Mouse (Mus musculus) liver, postnatal 0 days (tissue): Measurements from ENCODE around the gene Vasp. TPM values are rescaled to one million over a fixed set of nuclear protein-coding genes. Genes with fewer than 3 reads are reported as not detected.

Source experiments
- ATAC-seq: fragments of 200-750 bp; cut with Nextera tagmentation; 2 replicates; pipeline ENCODE4 v1.8.0; 2017; ENCODE audit warnings: mild to moderate bottlenecking, moderate library complexity
- DNase-seq: peaks from one replicate; pipeline ENCODE4 v3.0.0-alpha.2; 2016
- H3K27ac ChIP-seq: fragments of 300-500 bp; sonication (generic); 2 replicates; pipeline ENCODE4 v1.5.1; 2014; ENCODE audit warnings: antibody characterized with exemption, moderate library complexity, mild to moderate bottlenecking, low read depth
- H3K27me3 ChIP-seq: fragments of 300-500 bp; sonication (generic); 2 replicates; pipeline ENCODE4 v1.6.1; 2014; ENCODE audit warnings: low read length, control low read depth, mixed read lengths; ENCODE audit not compliant: insufficient read depth
- H3K36me3 ChIP-seq: fragments of 300-500 bp; sonication (generic); replicated peaks from 2 replicates; pipeline ENCODE4 v1.6.1; 2014; ENCODE audit warnings: mild to moderate bottlenecking, control low read depth, low read length, moderate library complexity, mixed read lengths; ENCODE audit not compliant: insufficient read depth
- H3K4me1 ChIP-seq: fragments of 300-500 bp; sonication (generic); 2 replicates; pipeline ENCODE4 v1.6.1; 2014; ENCODE audit warnings: antibody characterized with exemption, mild to moderate bottlenecking, control low read depth; ENCODE audit not compliant: insufficient read depth
- H3K4me2 ChIP-seq: fragments of 300-500 bp; sonication (generic); 2 replicates; pipeline ENCODE4 v1.6.1; 2014; ENCODE audit warnings: low read depth, mild to moderate bottlenecking, low read length, moderate library complexity, mixed read lengths
- H3K4me3 ChIP-seq: fragments of 300-500 bp; sonication (generic); 2 replicates; pipeline ENCODE4 v1.5.1; 2014; ENCODE audit warnings: low read depth, low read length
- H3K9ac ChIP-seq: fragments of 300-500 bp; sonication (generic); replicated peaks from 2 replicates; pipeline ENCODE4 v1.6.1; 2014; ENCODE audit warnings: mild to moderate bottlenecking, moderate library complexity
- H3K9me3 ChIP-seq: fragments of 300-500 bp; sonication (generic); 2 replicates; pipeline ENCODE4 v1.6.1; 2016; ENCODE audit warnings: mild to moderate bottlenecking, control low read depth, low read length, mixed read lengths
- CTCF ChIP-seq: sonication (generic); IDR thresholded peaks from 2 replicates; pipeline ENCODE4 v1.5.1; 2016; ENCODE audit warnings: antibody characterized with exemption, low read depth
- EP300 ChIP-seq: IDR thresholded peaks from 2 replicates; pipeline ENCODE4 v1.6.1; 2016; ENCODE audit warnings: antibody characterized with exemption, low read depth, mild to moderate bottlenecking
- WGBS: fragments of 180-500 bp; shearing (Covaris S2); extraction: QIAGEN DNeasy Blood & Tissue Kit; methylation state at CpG from one replicate; pipeline ENCODE4 v1.1.7; 2014; ENCODE audit not compliant: insufficient replicate concordance; 5-methylcytosine and 5-hydroxymethylcytosine counted together
- polyA plus RNA-seq: library from polyadenylated mRNA; unstranded; fragments of >200 nt; fragmentation: Nextera tagmentation; extraction: Ambion mirVana; gene quantifications from 2 replicates; pipeline ENCODE4 v1.2.1, GENCODE M21; 2015

Gene Vasp
- polyA plus RNA-seq, 1 experiment from 2014 or later: 36.2 TPM

GRCm38 (mm10) chr7:19210010-19210409, 61.6 kb downstream of the Vasp start:
- no peak for ATAC-seq
- Histone ChIP-seq H3K27ac (no peak overlapping the region), H3K4me1 (peaks cover 9% of the 10 kb centered on the region), H3K9ac (no peak overlapping the region), H3K36me3 (peaks cover 2% of the 10 kb centered on the region; the same call in 1 of the 2 replicates), H3K27me3 (peaks cover 23% of the 10 kb centered on the region), H3K9me3 (no peaks in the 10 kb centered on the region), H3K4me2 (no peak overlapping the region), H3K4me3 (no peak overlapping the region)
- WGBS: 77% methylated on average over 5 of the region's 5 CpGs
- DNase-seq: peak; percentile 32
- TF ChIP-seq CTCF (peak; percentile 57), EP300 (no peak)

- H3K9ac ChIP-seq: no peak overlapping the region
- no peak overlapping the region for H3K4me3 ChIP-seq
- ATAC-seq (no peak), DNase-seq (no peak)
- H3K27me3 ChIP-seq: peaks cover 21% of the 10 kb centered on the region
- no peak overlapping the region for H3K4me2 ChIP-seq
- TF ChIP-seq EP300: no peak
- TF ChIP-seq CTCF: no peak
- no peaks in the 10 kb centered on the region for H3K9me3 ChIP-seq
- H3K27ac ChIP-seq: no peak overlapping the region
- H3K4me1 ChIP-seq: peaks cover 9% of the 10 kb centered on the region
- WGBS: 66% methylated on average over 4 of the region's 4 CpGs
- peaks cover 2% of the 10 kb centered on the region; the same call in 1 of the 2 replicates for H3K36me3 ChIP-seq
Observed at GRCm38 (mm10) chr7:19209494-19209893, 62.1 kb downstream of the Vasp start.

DNA sequence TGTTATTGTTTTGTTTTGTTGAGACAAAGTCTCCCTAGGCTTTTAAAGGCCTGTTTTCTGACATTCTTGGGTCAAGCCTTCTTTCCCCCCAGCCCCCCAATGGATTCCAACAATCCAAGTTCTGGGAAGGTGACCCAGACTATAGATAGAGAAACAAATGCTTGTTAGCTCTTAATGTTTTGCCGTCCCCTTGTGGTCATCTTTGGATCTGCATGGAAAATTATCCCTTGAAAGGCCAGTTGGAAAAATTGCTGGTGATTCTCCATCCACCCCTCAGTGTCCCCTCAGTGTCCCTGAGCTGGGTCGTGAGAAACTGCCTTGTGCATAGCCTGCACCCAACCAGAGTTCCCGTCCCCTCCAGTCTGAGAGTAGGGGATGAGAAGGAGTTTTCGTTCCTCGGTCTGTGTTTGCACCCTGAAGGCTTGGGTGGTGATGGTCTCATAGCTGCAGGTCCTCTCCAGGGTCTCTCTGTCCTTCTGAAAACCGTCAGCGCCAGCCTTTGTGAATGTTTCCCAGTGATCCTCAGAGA, 62.6 kb downstream of the Vasp start:
- no peak for ATAC-seq
- Histone ChIP-seq H3K9me3 (no peaks in the 10 kb centered on the region), H3K27me3 (peaks cover 21% of the 10 kb centered on the region), H3K4me1 (peaks cover 9% of the 10 kb centered on the region), H3K36me3 (peaks cover 6% of the 10 kb centered on the region; the same call in 1 of the 2 replicates), H3K27ac (no peak overlapping the region), H3K4me3 (no peak overlapping the region), H3K4me2 (no peak overlapping the region), H3K9ac (no peak overlapping the region)
- 49% methylated on average over 7 of the region's 7 CpGs for WGBS
- TF ChIP-seq EP300 (no peak), CTCF (peak; percentile 85)
- no peak for DNase-seq

DNA sequence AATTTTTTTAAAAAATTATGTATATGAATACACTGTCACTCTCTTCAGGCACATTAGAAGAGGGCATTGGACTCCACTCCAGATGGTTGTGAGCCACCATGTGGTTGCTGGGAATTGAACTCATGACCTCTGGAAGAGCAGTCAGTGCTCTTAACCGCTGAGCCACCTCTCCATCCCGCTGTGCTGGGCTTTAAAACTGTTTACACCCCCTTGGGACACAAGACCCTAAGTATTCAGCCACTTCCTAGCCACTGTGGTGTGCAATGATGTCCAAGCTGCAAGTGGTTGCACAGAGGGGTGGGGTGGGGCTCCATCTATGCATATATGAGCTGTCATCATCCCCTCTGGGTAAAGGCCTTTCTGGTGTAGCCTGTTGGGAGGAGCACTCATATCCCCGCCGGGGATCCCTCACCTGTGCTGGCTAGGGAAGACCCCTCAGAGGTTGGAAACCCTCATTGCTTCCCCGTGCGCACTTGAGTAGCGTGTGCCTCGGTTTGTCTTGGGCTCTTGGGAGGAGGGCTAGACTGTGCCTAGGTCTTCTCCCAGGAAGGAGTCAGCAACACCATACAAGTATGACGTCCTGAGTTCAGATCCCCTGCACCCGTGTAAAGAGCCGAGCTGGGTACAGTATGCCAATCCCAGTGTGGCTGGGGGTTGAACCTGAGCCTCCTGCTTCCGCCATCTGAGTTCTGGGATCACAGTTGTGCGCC, 63.3 kb downstream of the Vasp start:
- H3K9me3 ChIP-seq: no peaks in the 10 kb centered on the region

More for the DNA sequence above, 63.3 kb downstream of the Vasp start:
- no peak overlapping the region for H3K4me2 ChIP-seq
- H3K4me1 ChIP-seq: peaks cover 9% of the 10 kb centered on the region
- 74% methylated on average over 13 of the region's 13 CpGs for WGBS
- no peak for ATAC-seq
- no peak overlapping the region for H3K4me3 ChIP-seq
- H3K27ac ChIP-seq: no peak overlapping the region
- no peak overlapping the region for H3K9ac ChIP-seq
- H3K36me3 ChIP-seq: peaks cover 6% of the 10 kb centered on the region; the same call in 1 of the 2 replicates
- peaks cover 20% of the 10 kb centered on the region for H3K27me3 ChIP-seq
- no peak for TF ChIP-seq CTCF
- TF ChIP-seq EP300: no peak
- no peak for DNase-seq

Other genes starting within 250 kb of the Vasp start
- 61.0 and 84.0 TPM in 2 replicates for gene Foxa3, start 248.3 kb downstream of the Vasp start, polyA plus RNA-seq
- 6.9 and 7.1 TPM in 2 replicates for gene Sympk, start 247.4 kb downstream of the Vasp start, polyA plus RNA-seq
- gene Rsph6a, start 217.1 kb downstream of the Vasp start, polyA plus RNA-seq: not detected in 2 replicates
- gene Dmwd, start 195.6 kb downstream of the Vasp start, polyA plus RNA-seq: 3.2 and 4.6 TPM in 2 replicates
- 14.2 and 17.6 TPM in 2 replicates for gene Dmpk, start 188.0 kb downstream of the Vasp start, polyA plus RNA-seq
- 0.78 and 0.82 TPM in 2 replicates for gene Six5, start 177.2 kb downstream of the Vasp start, polyA plus RNA-seq
- 0.17 TPM in 1 of 2 replicates, not detected in the other for gene Gm4969, start 153.4 kb downstream of the Vasp start, polyA plus RNA-seq
- gene Fbxo46, start 152.0 kb downstream of the Vasp start, polyA plus RNA-seq: 3.2 and 3.6 TPM in 2 replicates
- 5.2 and 5.8 TPM in 2 replicates for gene Qpctl, start 122.5 kb downstream of the Vasp start, polyA plus RNA-seq
- 38.9 and 41.0 TPM in 2 replicates for gene Snrpd2, start 122.1 kb downstream of the Vasp start, polyA plus RNA-seq
- gene Gipr, start 105.7 kb downstream of the Vasp start, polyA plus RNA-seq: 0.04 TPM in 1 of 2 replicates, not detected in the other
- 3.3 and 3.4 TPM in 2 replicates for gene Eml2, start 95.4 kb downstream of the Vasp start, polyA plus RNA-seq
- gene Gpr4, start 59.3 kb downstream of the Vasp start, polyA plus RNA-seq: 0.74 and 0.83 TPM in 2 replicates
- 8.7 and 9.7 TPM in 2 replicates for gene Opa3, start 43.5 kb downstream of the Vasp start, polyA plus RNA-seq
- 0.15 TPM in 1 of 2 replicates, not detected in the other for gene Ppm1n, start 8.2 kb upstream of the Vasp start, polyA plus RNA-seq
- gene Rtn2, start 10.8 kb upstream of the Vasp start, polyA plus RNA-seq: 1.5 and 4.6 TPM in 2 replicates
- gene Fosb, start 38.2 kb upstream of the Vasp start, polyA plus RNA-seq: 0.06 TPM in 1 of 2 replicates, not detected in the other
- gene Ercc1, start 73.0 kb upstream of the Vasp start, polyA plus RNA-seq: 9.6 and 9.8 TPM in 2 replicates
- 7.7 and 7.8 TPM in 2 replicates for gene Cd3eap, start 87.7 kb upstream of the Vasp start, polyA plus RNA-seq
- 0.47 and 0.69 TPM in 2 replicates for gene Ppp1r13l, start 87.9 kb upstream of the Vasp start, polyA plus RNA-seq
- gene Ercc2, start 110.2 kb upstream of the Vasp start, polyA plus RNA-seq: 3.8 and 4.6 TPM in 2 replicates
- 0.12 and 0.32 TPM in 2 replicates for gene Klc3, start 132.3 kb upstream of the Vasp start, polyA plus RNA-seq
- gene Ckm, start 133.0 kb upstream of the Vasp start, polyA plus RNA-seq: 5.3 and 94.1 TPM in 2 replicates
- gene Mark4, start 187.0 kb upstream of the Vasp start, polyA plus RNA-seq: 1.8 and 2.0 TPM in 2 replicates
- 1.1 and 1.7 TPM in 2 replicates for gene Exoc3l2, start 191.5 kb upstream of the Vasp start, polyA plus RNA-seq
- gene Bloc1s3, start 236.6 kb upstream of the Vasp start, polyA plus RNA-seq: 0.94 and 1.1 TPM in 2 replicates
- gene Trappc6a, start 236.6 kb upstream of the Vasp start, polyA plus RNA-seq: 51.6 and 52.5 TPM in 2 replicates
- gene Nkpd1, start 246.0 kb upstream of the Vasp start, polyA plus RNA-seq: not detected in 2 replicates